In genomic region chr3:56438020-56438747, GRCm38 (mm10) we compare ENCODE assay signal across 10 mouse cellular contexts.
DNase-seq lines count a peak whose midpoint lies in the region; ATAC-seq and TF ChIP-seq lines count a peak whose summit lies in the region.
"Had no signal": no experiment of that assay in that cellular context is flagged by ENCODE, and none has a peak within 500 bp of the region (broad histone marks: within the 10 kb centered on the region; RNA-seq: fewer than 3 reads in every experiment).

No protein-coding gene starts in this region.

- TF ChIP-seq CTCF in layer of hippocampus, adult 2 months (conservative IDR thresholded peaks at IDR 0.05), result no peak
- no peak for TF ChIP-seq CTCF in hindbrain, postnatal 0 days (IDR thresholded peaks at IDR 0.05; ENCODE audit: low read depth)

- H3K27me3 ChIP-seq in embryonic facial prominence, embryonic 15.5 days, result no peaks in the 10 kb centered on the region
- no peaks in the 10 kb centered on the region for H3K27me3 ChIP-seq in hindbrain, postnatal 0 days (ENCODE audit: insufficient read depth, low read length)
- H3K27me3 ChIP-seq in midbrain, embryonic 16.5 days (ENCODE audit: control insufficient read depth, insufficient read depth, low read depth, low read length), result no peaks in the 10 kb centered on the region
- H3K27me3 ChIP-seq: CH12.LX had no signal

- H3K27ac ChIP-seq in layer of hippocampus, adult 2 months, result peak overlapping the region; percentile 36; the same call in 1 of the 2 replicates
- peak overlapping the region; percentile 51 for H3K27ac ChIP-seq in embryonic facial prominence, embryonic 15.5 days (replicated peaks)
- H3K27ac ChIP-seq in hindbrain, postnatal 0 days, result peak overlapping the region; percentile 0; the same call in 1 of the 2 replicates
- H3K27ac ChIP-seq in midbrain, embryonic 16.5 days (ENCODE audit: low read length), result peak overlapping the region; percentile 38; the same call in 1 of the 2 replicates

- H3K9ac ChIP-seq in embryonic facial prominence, embryonic 15.5 days, result no peak overlapping the region
- no peak overlapping the region for H3K9ac ChIP-seq in hindbrain, postnatal 0 days (replicated peaks; ENCODE audit: low read length)
- no peak overlapping the region for H3K9ac ChIP-seq in midbrain, embryonic 16.5 days (ENCODE audit: low read depth, low read length)

- H3K36me3 ChIP-seq in embryonic facial prominence, embryonic 15.5 days, result no peaks in the 10 kb centered on the region
- no peaks in the 10 kb centered on the region for H3K36me3 ChIP-seq in hindbrain, postnatal 0 days (ENCODE audit: insufficient read depth, low read length)
- no peaks in the 10 kb centered on the region for H3K36me3 ChIP-seq in midbrain, embryonic 16.5 days (ENCODE audit: control insufficient read depth, insufficient read depth, low read length)

- no peak overlapping the region for H3K4me3 ChIP-seq in layer of hippocampus, adult 2 months
- no peak overlapping the region for H3K4me3 ChIP-seq in embryonic facial prominence, embryonic 15.5 days (replicated peaks)
- H3K4me3 ChIP-seq in hindbrain, postnatal 0 days (ENCODE audit: low read length), result no peak overlapping the region
- H3K4me3 ChIP-seq in midbrain, embryonic 16.5 days (ENCODE audit: low read depth, low read length), result no peak overlapping the region

- H3K4me1 ChIP-seq in embryonic facial prominence, embryonic 15.5 days, result peaks cover 15% of the 10 kb centered on the region; the same call in 1 of the 2 replicates
- peaks cover 5% of the 10 kb centered on the region; the same call in 1 of the 2 replicates for H3K4me1 ChIP-seq in hindbrain, postnatal 0 days (ENCODE audit: insufficient read depth, low read length)
- peaks cover 8% of the 10 kb centered on the region for H3K4me1 ChIP-seq in midbrain, embryonic 16.5 days (ENCODE audit: control insufficient read depth, insufficient read depth, low read length)

- 36% methylated on average over 12 of the region's 12 CpGs for WGBS in embryonic facial prominence, embryonic 15.5 days
- 31% methylated on average over 12 of the region's 12 CpGs for WGBS in hindbrain, postnatal 0 days
- WGBS in midbrain, embryonic 16.5 days, result 49% methylated on average over 12 of the region's 12 CpGs

- H3K9me3 ChIP-seq in embryonic facial prominence, embryonic 15.5 days (replicated peaks), result no peaks in the 10 kb centered on the region
- no peaks in the 10 kb centered on the region for H3K9me3 ChIP-seq in hindbrain, postnatal 0 days (ENCODE audit: low read length)
- H3K9me3 ChIP-seq in midbrain, embryonic 16.5 days (replicated peaks; ENCODE audit: control insufficient read depth, low read length, poor library complexity, severe bottlenecking), result no peaks in the 10 kb centered on the region

- H3K4me2 ChIP-seq in embryonic facial prominence, embryonic 15.5 days (replicated peaks), result no peak overlapping the region; the same call in 1 of the 2 replicates
- peak overlapping the region; percentile 16 for H3K4me2 ChIP-seq in hindbrain, postnatal 0 days (ENCODE audit: low read depth, low read length)
- H3K4me2 ChIP-seq in midbrain, embryonic 16.5 days (ENCODE audit: low read length), result no peak overlapping the region

- intact Hi-C loops in heart, postnatal 36 days (cut with DNase I), result no loop called here

- DNase-seq in layer of hippocampus, adult 2 months (ENCODE audit: low spot score in 2 of 2), result no peak
- DNase-seq in layer of hippocampus, adult 8-10 months (ENCODE audit: low spot score in 2 of 2), result no peak
- DNase-seq in hindbrain, postnatal 0 days (ENCODE audit: low spot score), result peak; percentile 70
- DNase-seq in testis, postnatal 10 days (ENCODE audit: low spot score), result no peak
- DNase-seq in frontal cortex, postnatal 25 days (ENCODE audit: low spot score in 2 of 2), result no peak
- no peak for DNase-seq in heart, postnatal 36 days
- DNase-seq: gastrocnemius, postnatal 14 days had no signal

- no peak for ATAC-seq in embryonic facial prominence, embryonic 15.5 days (ENCODE audit: insufficient number of reproducible peaks, low FRiP score, low TSS enrichment, low read depth)
- peak; percentile 75 for ATAC-seq in hindbrain, postnatal 0 days
- ATAC-seq in midbrain, embryonic 16.5 days, result peak; percentile 62

Comparison
In these comparisons a context has a peak if more than half of its experiments do, and no peak if none do; other contexts are left out.
1. H3K27ac ChIP-seq: peak in every context shown above with its lines; median percentile 51 in embryonic facial prominence, embryonic 15.5 days; 38 in midbrain, embryonic 16.5 days; 36 in layer of hippocampus, adult 2 months; 0 in hindbrain, postnatal 0 days.